Mouse (Mus musculus): ENCODE results near the gene Selenom.
A peak's percentile ranks its signal among the peaks of the same experiment; 100 is the strongest.

Gene Selenom

GRCm38 (mm10) chr11:3514529-3515054 lies at the start of gene Selenom:
Gene Selenom, plus strand, starts transcription at chr11:3514684.
- DNase-seq (ENCODE audit: low spot score in 2 of 2) = peak; percentile 85 to 91

GRCm38 (mm10) chr11:3471448-3471850 lies 43.0 kb upstream of the Selenom start:
- DNase-seq (ENCODE audit: low spot score in 2 of 2) = no peak

GRCm38 (mm10) chr11:3472484-3472883 lies 42.0 kb upstream of the Selenom start:
- peak; percentile 68 to 81 for DNase-seq (ENCODE audit: low spot score in 2 of 2)

GRCm38 (mm10) chr11:3474480-3475115 lies 39.9 kb upstream of the Selenom start:
- DNase-seq (ENCODE audit: low spot score in 2 of 2) = no peak

- DNase-seq (ENCODE audit: low spot score in 2 of 2) = no peak
Measured at GRCm38 (mm10) chr11:3475489-3475888, 39.0 kb upstream of the Selenom start.

- DNase-seq (ENCODE audit: low spot score in 2 of 2) = no peak
Measured at GRCm38 (mm10) chr11:3483980-3484642, 30.4 kb upstream of the Selenom start.

- DNase-seq (ENCODE audit: low spot score in 2 of 2) = no peak
Measured at GRCm38 (mm10) chr11:3486349-3486748, 28.1 kb upstream of the Selenom start.

- no peak for DNase-seq (ENCODE audit: low spot score in 2 of 2)
Measured at GRCm38 (mm10) chr11:3487952-3488570, 26.4 kb upstream of the Selenom start, which contains the start of gene Pla2g3. Gene Pla2g3, plus strand, starts transcription at chr11:3488284.

GRCm38 (mm10) chr11:3489036-3489435 lies 25.4 kb upstream of the Selenom start:
- no peak for DNase-seq (ENCODE audit: low spot score in 2 of 2)

GRCm38 (mm10) chr11:3492748-3493147 lies 21.7 kb upstream of the Selenom start:
- no peak for DNase-seq (ENCODE audit: low spot score in 2 of 2)

GRCm38 (mm10) chr11:3494857-3495256 lies 19.6 kb upstream of the Selenom start:
- no peak for DNase-seq (ENCODE audit: low spot score in 2 of 2)

- no peak for DNase-seq (ENCODE audit: low spot score in 2 of 2)
Measured at GRCm38 (mm10) chr11:3495496-3495895, 19.0 kb upstream of the Selenom start.

- no peak for DNase-seq (ENCODE audit: low spot score in 2 of 2)
Measured at GRCm38 (mm10) chr11:3496756-3497155, 17.7 kb upstream of the Selenom start.

- no peak for DNase-seq (ENCODE audit: low spot score in 2 of 2)
Measured at GRCm38 (mm10) chr11:3497296-3497695, 17.2 kb upstream of the Selenom start.

- DNase-seq (ENCODE audit: low spot score in 2 of 2) = no peak
Measured at GRCm38 (mm10) chr11:3502057-3502456, 12.4 kb upstream of the Selenom start.

- DNase-seq (ENCODE audit: low spot score in 2 of 2) = no peak
Measured at GRCm38 (mm10) chr11:3502459-3503072, 11.9 kb upstream of the Selenom start.

GRCm38 (mm10) chr11:3503755-3504693 lies 10.5 kb upstream of the Selenom start:
- no peak for DNase-seq (ENCODE audit: low spot score in 2 of 2)

GRCm38 (mm10) chr11:3508226-3508625 lies 6.3 kb upstream of the Selenom start:
- no peak for DNase-seq (ENCODE audit: low spot score in 2 of 2)

GRCm38 (mm10) chr11:3509181-3510085 lies 5.1 kb upstream of the Selenom start:
- DNase-seq (ENCODE audit: low spot score in 2 of 2) = no peak

- no peak for DNase-seq (ENCODE audit: low spot score in 2 of 2)
Measured at GRCm38 (mm10) chr11:3510321-3510720, 4.2 kb upstream of the Selenom start.
